Mouse (Mus musculus): ENCODE results near the gene Gm12216.
A peak's percentile ranks its signal among the peaks of the same experiment; 100 is the strongest.
"Not testable (repeated sequence)": the region's sequence is repeated elsewhere in the genome, so short reads cannot be mapped to it uniquely, and the experiment has no call there.

Gene Gm12216

GRCm38 (mm10) chr11:53873909-53874704 is 15.1 kb upstream of the Gm12216 start:
- not testable (repeated sequence) for DNase-seq (ENCODE audit: low spot score)

- DNase-seq (ENCODE audit: low spot score), result no peak
Measured at GRCm38 (mm10) chr11:53871786-53872507, 12.9 kb upstream of the Gm12216 start.

DNA sequence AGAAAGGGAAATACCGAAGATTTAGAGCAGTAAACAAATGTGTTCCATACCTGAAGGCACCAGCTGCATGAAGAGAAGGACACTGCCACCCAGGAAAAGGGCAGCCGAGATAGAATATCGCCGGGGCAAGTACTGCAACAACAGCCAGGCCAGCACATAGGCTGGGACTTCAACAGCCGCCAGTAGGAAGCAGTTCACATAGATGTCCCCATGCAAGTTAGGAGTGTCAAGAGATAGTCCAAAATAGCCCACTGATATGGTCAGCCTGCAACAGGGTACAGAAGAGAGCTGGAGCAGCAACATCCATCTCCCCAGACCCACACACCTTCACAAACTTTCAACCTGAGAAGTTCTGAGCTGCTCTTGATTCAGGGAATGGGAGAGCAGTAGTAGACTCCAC is 10.1 kb upstream of the Gm12216 start:
- no peak for DNase-seq (ENCODE audit: low spot score)

GRCm38 (mm10) chr11:53868323-53868722 is 9.3 kb upstream of the Gm12216 start:
- DNase-seq (ENCODE audit: low spot score), result not testable (repeated sequence)

DNA sequence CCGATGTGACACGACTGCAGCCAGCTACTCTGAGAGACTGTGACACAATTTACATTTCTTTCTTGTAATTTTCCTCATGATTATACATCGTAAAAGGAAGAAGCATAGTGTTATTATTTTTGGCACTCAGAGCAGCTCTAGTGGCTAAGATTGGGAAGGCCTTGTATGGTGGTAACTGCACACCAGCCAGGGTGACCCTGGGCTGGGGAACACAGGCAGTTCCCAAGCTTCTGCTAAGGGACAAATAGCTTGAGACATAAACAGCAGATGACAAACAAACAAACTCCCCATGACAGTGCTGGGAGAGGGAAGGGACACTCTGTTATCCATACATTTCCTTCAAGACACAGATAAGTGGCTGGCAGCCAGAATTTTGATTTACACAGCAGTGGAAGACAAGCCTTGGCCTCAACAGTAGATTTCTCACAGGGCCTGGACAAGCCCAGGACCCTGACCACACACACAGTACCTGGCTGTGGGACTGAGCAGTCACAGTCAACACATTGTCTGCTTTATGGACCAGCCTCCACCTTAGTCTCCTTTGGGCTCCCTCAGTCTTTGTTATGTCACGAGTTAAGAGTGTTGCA is 5.8 kb upstream of the Gm12216 start:
- DNase-seq (ENCODE audit: low spot score), result not testable (repeated sequence)

DNA sequence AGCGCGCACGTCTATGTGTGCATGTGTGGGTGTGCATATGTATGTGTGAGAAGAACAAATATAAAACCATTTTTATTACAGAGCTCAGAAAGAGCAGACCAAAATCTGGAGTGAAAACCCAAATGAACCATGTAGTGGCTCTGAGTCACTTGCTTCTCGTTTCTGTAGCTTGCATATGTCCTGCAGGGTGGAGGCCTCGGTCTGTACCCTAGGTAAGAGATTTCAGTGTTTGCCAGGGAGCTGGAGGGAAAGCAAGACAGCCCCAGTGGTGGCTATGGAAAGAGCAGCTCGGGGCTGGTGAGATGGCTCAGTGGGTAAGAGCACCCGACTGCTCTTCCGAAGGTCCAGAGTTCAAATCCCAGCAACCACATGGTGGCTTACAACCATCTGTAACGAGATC is 1.9 kb upstream of the Gm12216 start:
- DNase-seq (ENCODE audit: low spot score), result not testable (repeated sequence)

DNA sequence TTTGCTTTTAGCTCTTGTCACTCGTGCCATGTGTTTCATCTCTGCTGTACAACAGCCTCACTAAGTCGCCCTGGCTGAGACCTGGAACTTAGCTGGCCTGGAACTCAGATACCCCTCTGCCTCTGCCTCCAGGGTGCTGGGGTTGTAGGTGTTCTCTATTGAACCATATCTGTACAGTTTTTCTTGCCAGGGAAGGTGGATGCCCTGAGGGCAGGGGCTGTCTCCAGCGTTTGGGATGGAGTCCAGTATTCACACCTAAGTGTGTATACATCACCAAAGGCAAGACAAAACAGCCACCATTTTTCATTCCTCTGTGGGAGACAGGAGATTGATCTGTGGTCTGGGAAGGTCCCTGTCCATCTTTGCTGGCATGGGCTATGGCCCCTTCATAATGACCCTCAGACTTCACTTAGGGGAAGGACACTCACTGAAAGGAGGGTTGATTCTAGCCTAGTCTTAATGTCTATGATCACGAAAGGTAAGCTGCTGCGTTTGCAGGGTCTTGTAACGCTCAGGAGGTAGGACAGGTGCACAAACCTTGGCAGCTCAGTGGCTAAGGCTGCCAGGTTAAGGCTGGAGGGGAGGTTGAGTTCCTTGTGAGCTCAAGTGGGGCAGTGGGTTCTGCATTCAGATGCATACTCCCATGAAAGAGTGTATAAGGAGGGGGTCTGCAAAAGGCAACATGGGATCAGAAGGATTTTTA is 847 bp downstream of the Gm12216 start:
- no peak for DNase-seq (ENCODE audit: low spot score)

GRCm38 (mm10) chr11:53853665-53854064 is 5.4 kb downstream of the Gm12216 start:
- no peak for DNase-seq (ENCODE audit: low spot score)

DNA sequence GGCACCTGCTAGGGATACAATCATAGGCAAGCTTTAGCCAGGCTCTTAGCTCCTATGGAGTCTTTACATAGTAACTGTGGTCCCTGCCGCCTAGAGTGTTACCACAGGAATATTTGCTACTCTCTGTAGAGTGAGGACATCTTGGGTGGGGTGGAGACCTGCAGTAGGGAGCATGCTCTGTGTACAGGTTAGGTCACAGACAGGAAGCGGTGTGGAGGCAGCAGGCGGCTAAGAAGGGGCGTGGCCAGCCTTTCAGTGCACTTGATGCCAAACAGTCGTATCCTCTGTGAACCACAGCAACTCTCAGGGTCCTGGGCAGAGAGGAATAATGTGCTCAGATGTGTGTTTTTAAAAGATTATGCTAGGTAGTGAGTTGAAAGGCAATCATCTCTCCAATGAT is 7.3 kb downstream of the Gm12216 start:
- no peak for DNase-seq (ENCODE audit: low spot score)

DNA sequence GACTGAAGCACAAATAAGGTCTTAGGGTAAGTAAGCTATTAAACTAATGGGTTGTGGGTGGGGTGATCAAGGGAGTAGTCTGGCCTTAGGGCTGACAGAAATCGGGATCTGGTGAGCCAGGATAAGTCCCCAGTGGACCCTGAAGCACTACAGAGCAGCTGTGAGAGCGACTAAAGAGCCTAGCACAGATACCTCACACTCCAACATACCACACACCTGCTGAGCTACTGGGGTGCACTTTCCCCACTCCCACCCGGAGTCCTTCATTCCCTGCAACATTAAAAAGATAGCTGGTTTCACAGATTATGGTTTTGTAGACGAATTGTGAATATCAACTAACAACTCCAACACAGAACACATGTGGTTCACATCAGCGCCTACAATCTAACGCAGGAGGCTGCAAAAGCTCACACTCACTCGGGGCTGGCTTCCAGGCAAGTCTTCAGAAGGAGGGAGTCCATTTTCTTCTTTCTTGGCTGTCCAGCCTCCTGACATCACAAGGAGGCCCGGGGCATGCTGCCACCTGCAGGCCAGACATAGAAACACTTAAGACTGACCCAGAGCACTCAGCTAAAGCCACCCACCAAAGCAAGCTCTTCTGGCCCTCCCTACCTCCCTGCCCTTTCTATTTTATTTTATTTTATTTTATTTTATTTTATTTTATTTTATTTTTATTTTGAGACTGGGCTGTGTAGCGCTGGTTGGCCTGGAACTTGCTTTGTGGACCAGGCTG is 9.3 kb downstream of the Gm12216 start:
- peak; percentile 85 for DNase-seq (ENCODE audit: low spot score)

DNA sequence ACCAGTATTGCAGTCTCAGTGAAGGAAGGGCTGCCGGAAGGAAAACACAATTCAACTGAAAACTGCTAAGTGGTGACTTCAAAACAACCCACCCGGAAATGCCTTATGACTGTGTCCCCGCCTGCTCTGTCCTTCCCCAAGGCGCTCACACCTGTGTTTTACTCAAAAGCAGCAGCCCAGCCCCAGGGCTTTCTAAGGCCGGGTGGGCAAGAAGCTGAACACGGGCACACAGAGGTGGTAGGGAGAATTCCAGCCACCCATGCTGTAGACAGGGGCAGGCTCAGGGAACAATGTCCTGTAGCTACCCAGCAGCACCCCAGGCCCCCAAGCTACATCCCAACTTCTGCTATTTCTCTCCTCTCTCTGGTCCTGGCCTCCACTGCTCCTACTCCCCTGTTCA is 13.4 kb downstream of the Gm12216 start:
- no peak for DNase-seq (ENCODE audit: low spot score)

- no peak for DNase-seq (ENCODE audit: low spot score)
Measured at GRCm38 (mm10) chr11:53843106-53843505, 15.9 kb downstream of the Gm12216 start.

GRCm38 (mm10) chr11:53842161-53842581 is 16.9 kb downstream of the Gm12216 start:
- DNase-seq (ENCODE audit: low spot score), result no peak

GRCm38 (mm10) chr11:53841514-53841913 is 17.5 kb downstream of the Gm12216 start:
- DNase-seq (ENCODE audit: low spot score), result no peak

DNA sequence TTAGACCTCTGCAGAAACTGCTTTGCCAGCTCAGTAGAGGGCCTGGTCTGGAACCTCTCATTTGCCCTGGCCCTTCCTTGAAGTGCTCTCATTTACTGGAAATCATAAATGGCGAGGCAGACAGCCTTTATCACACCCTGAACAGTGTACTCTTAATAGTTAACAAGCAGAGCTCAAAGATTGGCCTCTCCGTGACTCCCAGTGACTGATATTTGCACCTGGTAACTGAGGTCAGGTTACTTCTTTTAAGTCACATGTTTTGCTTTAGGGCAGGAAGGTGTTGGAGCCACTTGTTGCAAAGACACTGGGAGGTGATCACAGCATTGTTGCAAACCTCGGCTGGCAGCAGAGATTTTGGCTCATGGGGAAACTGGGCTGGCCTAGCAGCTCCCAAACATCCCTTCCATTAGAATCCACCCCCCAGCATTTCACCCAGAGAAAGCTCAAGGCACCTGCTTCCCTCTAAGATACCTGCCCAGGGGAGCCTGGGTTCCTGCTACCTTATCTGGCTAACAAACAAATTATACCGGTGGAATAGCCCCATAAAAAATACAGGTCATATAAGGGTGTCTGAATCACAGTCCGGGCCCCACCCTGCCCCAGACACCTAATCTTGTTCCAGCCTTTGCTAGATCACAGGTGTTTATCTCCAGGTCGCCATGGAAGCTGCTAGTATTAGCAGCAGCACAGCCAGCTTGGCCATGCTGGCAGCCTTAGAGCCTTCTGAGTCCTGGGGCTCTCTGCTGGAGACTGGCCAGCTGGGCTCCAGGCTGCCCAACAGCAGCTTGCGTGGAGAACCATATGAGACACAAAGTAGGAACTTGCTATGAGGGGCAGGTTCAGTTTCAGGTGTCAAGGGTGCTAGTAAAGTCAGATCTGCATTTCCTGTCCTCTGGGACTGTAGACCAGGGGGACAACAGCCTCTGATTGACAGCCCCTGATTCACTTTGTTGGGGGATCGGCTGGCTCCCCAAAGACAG is 19.1 kb downstream of the Gm12216 start:
- DNase-seq (ENCODE audit: low spot score), result no peak

DNA sequence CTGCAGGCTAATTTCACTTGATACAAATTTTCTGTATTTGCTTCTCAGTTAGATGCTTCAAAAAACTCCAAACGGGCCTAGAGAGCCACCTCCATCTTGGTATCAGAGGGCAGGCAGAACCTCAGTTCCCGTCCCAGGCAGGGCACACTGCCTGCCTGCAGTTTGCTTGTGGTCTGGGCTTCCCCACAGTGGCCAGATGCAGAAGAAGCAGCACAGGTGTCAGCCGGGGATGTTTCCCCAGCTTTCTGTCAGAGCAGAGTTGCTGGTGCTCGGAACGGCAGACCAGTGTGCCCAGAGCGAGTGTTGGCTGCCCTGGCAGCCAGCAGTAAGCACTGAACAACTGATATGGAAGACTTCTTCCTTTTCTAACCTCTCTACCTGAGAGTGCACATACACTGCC is 19.9 kb downstream of the Gm12216 start:
- no peak for DNase-seq (ENCODE audit: low spot score)

DNA sequence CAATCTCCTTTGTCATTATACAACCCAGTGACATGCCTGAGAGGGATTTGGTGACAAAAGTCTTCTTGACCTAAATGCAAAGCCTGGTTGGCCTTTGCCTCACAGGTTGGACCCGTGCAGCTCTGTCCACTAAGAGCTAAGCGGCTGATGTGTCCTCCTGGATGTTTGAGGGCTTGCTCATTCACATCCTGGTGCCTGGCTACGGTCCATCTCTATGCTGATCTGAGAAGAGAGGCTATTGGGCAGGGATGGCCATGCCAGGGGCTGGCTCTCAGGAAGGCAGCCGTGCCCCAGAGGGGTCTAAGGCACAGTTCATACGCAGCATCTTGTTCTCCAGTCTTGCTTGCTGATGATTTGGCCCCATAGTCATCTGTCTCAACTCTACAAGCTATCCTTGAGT is 21.3 kb downstream of the Gm12216 start:
- no peak for DNase-seq (ENCODE audit: low spot score)

DNA sequence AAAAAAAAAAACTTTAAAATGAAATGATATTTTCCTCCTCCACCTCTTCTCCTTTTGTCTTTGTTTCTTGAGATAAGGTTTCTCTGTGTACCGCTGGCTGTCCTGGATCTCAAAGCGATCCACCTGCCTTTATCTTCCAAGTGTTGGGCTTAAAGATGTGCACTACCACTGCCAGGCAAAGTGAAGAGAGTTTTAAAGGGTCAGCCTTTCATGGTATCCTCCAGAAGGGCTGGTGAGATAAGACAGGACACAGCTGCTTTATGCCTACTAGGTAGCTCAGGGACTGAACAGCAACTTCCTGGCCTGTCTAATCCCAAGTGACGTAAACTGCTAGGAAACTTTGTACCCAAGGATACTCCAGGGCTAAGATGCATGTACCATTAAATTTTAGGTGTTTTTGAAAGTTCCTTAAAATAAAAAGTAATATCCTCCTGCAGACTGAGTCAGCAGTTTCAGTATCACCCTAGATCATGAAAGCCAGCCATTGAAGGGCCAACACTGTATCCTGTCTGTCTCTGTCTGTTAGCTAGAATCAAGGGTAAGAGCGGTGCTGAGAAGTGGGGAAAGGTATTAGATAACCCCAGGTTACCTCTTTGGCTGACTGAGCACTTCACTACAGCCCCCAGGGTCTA is 23.6 kb downstream of the Gm12216 start:
- no peak for DNase-seq (ENCODE audit: low spot score)

- DNase-seq (ENCODE audit: low spot score), result no peak
Measured at GRCm38 (mm10) chr11:53825409-53825808, 33.6 kb downstream of the Gm12216 start.

GRCm38 (mm10) chr11:53821945-53822338 is 37.1 kb downstream of the Gm12216 start:
- DNase-seq (ENCODE audit: low spot score), result no peak
